Mouse (Mus musculus) left cerebral cortex, adult 11 months (tissue): ENCODE data around the gene Pigu.

Source experiments
- DNase-seq: peaks from one replicate; pipeline ENCODE4 v3.0.0; 2022; ENCODE audit warnings: low spot score

Pigu gene

DNA sequence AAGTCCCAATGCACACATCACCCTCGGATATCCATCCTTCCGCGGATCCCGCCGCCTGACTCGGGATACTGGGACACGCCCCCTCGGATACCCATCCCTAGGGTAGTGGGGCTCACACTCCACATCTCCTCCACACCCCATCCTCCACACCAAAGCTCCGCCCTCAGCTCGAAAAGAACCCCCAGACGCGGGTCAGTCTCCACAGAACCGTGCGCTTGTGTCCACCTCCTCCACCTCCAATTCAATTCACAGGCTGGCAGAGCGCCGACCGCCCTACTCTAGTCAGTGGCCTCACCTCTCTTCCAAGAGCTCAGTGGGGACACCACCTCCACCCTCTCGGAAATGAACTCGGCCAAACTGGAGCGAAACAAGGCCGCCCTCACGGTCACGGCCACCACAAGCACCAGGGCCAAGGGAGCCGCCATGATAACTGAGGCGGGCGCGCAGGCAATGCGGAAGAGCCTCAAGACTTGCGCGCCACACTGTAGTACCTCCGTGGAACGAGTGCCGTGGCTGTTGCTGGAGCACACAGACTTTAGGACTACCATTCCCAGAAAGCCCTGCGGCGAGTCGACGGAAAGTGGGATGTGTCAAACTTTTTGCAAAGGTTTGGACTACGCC lies at the start of gene Pigu:
TSS of gene Pigu (minus strand) at position 460 of the 621 bp plus-strand sequence.
- peak; percentile 90 for DNase-seq

DNA sequence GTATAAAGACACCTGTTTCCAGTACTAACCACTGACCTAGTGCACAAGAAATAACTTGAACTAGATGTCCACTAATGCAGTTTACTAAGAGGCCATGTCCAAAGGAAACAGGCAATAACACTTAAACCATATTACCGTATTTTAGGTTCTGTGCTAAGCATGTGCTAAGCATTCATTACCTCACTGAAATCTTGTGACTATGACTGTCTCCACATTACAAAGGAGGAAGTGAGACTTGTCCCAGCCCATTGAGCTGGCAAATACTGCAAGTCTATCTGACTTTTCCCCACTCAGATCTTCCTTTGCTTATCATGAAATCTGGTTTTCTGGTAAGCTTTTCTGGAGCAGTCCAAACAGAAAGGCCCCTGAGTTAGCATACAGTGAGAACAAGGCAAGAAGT lies 47.4 kb upstream of the Pigu start:
- no peak for DNase-seq

DNA sequence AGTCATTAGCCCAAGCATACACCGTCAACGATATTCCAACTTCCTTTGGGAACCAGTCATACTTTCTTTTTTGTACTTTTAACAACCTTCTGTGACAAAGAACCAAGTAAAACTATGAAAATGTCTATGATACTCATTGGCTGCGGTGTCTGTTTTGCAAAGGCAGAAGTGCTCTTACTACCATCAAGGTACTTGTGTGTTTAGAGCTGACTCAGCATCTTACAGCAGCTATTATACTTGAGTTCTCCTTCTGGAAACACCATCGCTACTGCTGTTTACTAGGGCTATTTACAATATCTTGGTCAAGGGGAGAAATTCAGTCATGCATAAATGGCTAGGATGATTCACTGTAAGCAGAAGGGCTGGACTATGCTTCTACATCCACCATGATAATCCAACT lies 44.7 kb upstream of the Pigu start:
- no peak for DNase-seq

DNA sequence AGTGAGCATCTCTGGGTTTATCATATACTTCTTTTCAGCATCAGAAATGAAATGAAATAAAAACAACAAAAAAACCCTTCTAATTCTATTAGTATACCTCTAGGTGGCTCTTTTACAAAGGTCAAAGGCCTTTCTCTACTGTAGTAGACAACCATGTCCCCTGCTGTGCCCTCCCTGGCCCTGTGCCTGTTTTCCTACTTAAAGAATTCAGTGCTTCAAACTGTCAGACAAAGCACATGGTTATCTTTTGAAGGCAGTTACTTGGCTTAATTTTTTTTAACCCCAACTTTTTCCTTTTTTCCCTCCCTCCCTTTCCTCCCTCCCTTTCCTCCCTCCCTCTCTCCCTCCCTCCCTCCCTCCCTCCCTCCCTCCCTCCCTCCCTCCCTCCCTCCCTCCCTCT lies 43.0 kb upstream of the Pigu start:
- DNase-seq, result no peak

DNA sequence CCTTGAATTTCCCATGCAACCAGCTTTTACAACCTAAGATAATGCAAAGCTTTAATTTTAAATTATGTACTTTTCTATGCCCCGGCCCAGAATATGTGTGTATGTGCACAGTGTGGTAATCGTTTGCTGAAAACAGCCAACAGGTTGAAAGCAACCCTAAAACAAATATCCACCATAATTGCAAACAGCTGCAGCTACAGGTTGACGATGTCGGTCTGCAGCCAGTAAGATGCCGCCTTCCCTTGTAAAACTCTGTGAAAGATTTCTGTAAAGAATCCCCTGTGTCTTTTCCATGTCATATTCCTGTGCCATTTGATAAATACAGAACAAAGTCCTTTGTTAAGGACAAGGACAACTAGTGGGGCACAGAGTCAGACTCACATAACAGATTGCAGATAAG lies 37.4 kb upstream of the Pigu start:
- DNase-seq, result no peak

DNA sequence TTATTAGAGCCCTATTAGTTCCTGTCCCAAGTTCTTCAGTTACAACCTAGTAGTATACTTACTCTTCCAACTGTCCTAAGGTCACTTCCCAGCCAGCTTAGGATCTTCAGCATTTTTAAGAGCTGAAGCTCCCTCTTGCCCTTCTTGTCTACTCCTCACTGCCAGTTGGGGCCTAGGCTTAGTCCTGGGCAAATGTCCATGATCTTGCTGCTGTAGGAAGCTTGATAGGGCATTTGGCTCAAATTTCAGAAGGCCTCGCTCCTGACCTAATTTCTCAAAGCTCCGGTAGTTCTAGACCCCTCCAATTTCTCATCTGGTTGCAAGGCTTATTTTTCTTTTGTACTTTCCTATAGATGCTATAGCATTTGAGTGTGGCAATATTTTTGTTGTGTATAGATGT lies 31.3 kb upstream of the Pigu start:
- DNase-seq, result no peak

DNA sequence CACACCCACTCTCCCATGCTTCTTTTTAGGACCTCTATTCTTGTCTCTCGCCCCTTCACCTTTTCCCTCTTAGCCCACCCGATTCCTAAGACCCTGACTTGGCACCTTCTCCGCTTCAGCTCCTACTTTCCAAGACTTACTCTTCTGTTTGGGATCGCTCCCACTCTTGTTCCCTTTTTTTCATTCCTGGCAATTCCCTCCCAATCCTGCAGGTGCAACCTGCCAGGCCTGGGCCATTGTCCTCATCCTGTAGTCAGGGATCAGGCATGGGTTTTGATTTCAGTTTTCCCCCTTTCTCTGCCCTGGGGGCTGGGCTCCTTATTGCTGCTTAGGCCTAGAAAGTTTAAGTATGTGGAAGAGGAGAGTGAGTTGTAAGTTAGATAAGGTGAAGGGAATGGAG lies 29.8 kb upstream of the Pigu start:
- DNase-seq, result no peak

DNA sequence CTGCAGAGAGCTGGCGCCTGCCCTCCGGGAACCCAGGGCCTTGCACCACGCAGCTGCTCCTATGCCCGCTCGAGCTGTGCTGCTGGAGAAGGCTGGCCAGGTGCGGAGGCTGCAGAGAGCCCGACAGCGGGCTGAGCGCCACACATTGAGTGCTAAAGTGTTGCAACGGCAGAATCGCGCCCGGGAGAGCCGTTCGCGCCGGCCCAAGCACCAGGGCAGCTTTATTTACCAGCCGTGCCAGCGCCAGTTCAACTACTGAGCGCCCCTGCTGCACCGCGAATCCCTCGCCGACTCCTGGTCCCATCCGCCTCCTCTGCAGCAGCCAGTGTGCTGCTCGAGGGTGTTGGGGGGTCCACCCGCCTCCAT lies 29.3 kb upstream of the Pigu start:
- DNase-seq, result no peak

DNA sequence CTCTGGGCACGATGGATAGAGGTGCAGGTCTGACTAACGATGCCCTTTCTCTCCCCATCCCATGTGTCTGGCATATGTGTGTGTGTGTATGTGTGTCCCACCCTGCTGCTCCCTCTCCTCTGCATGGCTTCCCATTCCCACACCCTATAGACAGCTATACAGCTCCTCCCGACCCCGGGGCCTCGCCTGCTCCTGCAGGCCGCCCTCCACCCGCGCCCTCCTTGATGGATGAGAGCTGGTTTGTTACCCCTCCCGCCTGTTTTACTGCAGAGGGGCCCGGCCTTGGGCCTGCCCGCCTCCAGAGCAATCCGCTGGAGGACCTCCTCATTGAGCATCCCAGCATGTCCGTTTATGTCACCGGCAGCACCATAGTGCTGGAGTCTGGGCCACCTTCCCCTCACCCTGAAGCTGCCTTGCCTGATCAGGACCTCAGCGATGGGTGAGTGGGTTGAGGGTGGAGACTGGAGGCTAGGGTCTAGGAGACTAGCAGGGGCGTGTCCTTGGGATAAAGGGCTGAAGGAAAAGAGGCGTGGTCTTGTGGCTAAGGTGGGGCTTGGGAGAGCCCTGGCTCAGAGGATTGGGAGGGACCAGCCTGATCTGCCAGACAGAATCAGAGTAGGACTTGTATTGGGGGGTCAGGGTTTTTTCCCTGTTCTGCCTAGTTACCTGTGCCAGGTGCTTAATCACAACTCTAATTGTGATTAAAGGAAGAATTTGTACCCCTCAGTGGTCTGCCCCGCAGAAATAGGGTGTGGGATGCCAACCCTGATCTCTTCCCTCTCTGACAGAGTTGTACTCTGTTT lies 28.7 kb upstream of the Pigu start:
- DNase-seq, result no peak

DNA sequence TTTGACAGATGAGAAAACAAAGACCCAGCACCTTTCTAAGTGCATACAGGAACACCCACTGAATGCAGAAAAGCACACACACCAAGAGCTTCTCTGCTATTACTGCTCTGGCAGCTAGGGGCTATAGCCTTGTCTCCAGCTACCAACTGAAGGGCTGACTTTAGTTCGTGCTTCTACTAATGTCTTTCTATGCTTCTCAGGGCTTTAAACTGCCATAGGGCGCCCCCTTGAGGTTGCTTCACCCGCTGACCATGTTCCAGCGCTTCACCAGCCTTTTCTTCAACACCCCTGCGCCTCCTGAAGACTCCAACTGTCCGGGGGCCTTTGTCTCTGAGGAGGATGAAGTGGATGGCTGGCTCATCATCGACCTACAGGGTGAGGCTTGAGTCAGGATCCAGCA lies 27.9 kb upstream of the Pigu start:
- peak; percentile 80 for DNase-seq

DNA sequence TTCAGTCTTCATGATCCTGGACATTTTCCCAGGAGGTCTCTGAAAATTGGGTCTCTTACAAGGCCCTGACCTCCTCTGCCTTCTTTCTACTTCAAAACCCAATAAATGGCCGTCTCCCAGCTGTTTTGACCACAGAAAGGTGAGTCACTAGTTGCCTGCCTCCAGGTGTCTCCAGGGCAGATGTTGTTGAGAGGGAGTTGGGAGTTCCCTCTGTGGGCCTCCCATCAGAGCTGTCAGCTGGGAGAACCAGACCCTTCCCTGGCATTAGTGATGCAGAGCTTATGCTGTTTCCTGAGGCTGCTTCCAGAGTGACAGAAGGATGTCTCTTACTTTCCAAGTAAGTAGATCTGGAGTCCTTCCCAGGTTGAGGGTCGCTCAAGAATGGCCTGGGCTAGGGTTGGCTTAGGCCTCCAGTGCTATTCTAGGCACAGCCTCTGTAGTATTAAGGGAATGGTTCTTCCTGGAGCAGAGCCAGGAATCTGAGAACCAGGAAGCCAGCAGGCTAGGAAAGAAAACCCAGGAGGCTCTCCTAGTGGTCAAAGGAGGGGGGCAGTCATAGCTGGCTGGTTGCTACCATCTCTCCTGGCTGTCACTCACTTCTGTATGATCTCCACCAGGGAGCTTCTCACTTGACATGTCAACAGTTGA lies 25.7 kb upstream of the Pigu start:
- DNase-seq, result no peak

DNA sequence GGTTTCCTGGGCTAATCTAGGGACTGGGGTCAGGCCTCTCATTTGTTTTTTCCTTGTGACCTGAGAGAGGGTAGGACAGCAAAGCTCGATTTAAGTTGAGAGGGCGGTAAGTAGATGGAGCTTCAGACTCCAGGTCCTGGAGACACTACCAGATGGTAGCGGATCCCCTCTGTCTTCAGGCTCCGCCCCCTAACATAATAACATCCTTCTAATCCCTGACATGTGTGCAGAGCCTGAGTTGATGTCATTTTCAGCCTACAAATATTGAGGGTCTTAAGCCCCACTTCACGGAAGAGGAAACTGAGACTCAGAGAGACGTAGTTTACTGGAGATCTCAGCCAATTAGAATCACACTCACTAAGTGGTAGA lies 25.1 kb upstream of the Pigu start:
- no peak for DNase-seq

DNA sequence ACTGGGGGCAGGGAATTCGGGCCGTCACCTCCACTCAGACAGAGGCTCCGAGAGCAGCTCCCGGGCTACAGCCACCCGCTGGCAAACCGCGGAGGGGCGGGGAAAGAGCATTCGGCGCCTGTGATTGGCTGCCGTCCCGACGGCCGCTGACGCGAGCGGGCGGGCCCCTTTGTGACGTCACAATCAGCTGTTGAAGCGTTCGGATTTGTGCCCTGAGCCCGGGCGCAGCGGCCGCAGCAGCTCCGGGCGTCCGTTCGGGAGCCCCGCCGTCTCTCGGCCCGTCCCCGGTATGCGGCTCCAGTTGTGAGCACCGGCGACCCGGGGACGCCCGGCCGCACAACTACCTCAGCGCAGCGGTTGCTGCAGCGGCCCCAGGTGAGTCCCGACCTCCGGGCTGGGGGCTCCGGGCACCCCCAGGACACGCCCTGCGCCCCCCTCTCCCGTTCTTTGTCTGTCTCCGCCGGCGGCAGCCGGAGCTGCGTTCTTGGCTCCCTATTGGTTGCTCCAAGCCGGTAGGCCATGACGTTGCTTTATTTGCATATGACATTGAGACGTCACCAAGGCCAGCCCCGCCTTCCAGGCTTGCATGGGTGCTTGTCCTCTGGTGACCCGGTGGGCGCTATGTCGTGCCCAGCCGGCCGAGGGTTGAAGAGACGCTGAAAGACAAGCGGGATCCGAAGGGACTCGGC lies 24.6 kb upstream of the Pigu start:
- peak; percentile 95 for DNase-seq

DNA sequence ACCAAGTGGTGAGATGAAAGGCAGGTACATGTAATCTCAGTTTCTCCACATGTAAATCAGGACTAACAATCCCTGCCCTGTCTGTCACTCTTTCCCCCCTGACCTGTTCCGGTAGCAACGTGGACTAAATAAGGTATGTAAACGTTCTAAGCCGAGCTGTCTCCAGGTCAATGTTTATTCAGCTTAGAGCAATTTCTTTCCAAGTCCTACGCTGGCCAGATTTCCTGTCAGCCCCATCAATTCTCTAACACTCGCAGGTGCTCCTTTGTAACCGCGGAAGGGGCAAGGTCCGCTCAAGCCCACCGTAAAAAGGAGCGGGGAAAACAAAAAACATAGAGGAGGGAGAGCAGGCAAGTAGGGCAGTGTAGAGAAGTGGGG lies 23.8 kb upstream of the Pigu start:
- DNase-seq, result no peak

DNA sequence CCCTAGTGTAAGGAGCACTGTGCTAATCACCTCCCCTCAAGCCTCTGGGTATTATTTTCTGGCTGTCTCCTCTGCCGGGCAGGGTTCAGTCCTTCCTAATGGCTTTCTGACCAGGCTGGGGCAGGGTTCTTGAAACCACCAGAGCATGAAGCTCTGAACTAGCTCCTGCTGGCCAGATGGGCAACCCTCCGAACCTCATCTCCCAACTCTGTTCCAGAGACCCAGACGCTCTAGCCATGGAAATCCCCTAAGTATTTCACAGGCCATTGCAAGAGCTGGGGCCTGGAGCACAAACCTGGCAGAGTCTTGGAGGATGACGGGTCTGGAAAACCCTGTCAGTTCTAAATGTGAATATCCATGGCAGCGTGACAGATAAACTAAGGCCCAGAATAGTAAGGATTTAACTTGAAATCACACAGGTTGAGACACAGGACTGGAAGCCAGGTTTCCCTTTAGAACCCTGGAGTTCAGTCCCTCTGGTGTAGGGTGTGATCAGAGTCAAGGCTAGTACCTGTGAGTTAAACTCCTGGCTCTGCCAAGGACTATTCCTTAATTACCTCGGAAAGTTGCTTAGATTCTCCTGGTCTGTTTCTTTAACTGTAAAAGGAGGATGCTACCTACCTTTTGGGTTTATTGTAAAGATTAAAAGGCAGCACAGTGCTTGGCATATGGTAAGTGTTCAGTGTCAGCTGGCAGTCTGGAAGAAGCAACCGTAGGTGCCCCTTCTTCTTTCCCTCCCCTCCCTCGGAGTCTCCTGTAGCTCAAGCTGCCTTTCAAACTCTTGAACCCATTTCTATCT lies 23.2 kb upstream of the Pigu start, which contains the start of gene Trp53inp2:
TSS of gene Trp53inp2 (plus strand) at position 799 of the 799 bp plus-strand sequence.
- no peak for DNase-seq

DNA sequence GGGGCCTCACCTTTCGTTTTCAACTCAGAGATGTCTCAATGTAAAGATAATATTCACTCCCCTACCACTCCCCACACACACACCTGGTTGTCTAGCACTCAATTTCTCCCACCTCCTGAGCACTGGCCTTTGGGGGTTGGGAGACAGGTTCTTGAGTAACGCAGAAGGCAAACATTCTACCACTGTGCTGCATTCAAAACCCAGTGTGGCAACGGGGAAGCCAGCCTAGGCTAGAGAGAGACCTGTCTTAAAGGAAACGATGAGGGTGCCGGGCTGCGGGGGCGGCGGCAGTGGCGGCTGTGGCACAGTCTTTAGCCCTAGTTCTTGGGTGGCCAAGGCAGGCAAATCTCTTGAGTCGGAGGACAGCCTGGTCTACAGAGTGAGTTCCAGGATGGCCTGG lies 19.0 kb upstream of the Pigu start:
- DNase-seq, result no peak

DNA sequence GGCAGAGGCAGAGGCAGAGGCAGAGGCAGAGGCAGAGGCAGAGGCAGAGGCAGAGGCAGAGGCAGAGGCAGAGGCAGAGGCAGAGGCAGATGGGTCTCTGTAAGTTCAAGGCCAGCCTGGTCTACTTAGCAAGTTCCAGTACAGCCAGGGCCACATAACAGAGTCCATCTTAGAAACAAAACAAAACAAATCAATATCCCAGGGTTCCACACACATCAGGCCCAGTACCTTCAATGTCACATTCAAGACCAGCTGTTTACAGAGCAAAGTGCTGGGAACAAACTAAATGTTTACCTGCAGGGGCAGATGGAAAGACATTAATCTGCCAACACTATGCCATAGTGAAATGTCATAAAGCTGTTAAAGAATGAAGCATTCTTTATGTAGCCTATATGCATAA lies 17.3 kb upstream of the Pigu start:
- no peak for DNase-seq

DNA sequence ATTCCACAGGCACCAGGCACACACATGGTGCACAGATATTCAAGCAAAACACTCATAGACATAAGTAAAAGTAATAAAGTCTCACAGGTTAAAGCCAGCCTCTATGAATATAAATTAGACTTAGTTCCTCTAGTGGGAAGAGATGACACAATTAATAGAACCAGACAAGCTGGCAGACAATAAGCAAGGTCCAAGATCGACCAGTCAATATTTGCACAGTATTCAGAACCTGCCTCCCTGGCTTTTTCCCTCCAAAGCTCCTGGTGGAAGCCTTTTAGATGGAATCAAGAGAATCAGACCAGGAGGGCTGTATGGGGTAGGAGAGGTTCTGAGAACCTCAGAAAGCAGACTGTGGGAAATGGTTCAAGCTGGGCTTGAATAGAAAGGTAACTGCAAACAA lies 16.7 kb upstream of the Pigu start:
- no peak for DNase-seq

DNA sequence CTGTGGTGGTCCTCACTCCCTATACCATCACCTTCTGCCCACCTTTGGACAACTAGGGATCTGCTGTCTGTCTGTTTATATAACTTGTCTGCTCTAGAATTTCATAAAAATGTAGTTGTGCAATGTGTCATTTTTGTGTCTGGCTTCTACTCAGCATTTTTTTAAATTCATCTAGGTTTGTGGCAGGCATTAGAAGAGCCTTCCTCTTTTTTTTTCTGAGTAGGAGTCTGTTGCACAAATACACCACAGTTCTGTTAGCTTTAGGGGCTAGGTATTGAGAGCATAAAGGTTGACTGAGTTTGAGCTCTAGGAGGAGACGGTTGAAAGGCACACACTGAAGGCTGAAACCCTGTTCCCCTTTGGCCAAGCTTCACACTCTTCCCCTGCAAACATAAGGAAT lies 16.1 kb upstream of the Pigu start:
- DNase-seq, result no peak

DNA sequence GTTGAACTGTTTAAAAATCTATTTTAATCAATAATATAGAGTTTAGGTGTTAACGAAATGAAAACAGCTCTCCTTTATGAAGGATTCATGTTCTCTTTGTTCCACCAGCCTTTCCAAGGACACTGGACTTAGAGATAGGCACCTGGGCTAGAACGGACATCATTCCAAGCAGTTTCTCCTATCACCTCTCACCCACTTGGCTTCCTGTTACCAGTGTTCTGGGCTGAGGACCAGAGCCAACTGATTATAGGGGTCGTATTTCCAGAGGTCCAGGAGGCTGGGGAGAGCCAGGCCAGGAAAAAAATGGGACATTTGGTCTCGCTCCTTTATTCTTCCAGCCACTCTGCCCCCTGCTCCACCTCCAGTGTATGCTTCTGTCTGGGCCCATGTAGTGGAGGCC lies 15.2 kb upstream of the Pigu start:
- no peak for DNase-seq

DNA sequence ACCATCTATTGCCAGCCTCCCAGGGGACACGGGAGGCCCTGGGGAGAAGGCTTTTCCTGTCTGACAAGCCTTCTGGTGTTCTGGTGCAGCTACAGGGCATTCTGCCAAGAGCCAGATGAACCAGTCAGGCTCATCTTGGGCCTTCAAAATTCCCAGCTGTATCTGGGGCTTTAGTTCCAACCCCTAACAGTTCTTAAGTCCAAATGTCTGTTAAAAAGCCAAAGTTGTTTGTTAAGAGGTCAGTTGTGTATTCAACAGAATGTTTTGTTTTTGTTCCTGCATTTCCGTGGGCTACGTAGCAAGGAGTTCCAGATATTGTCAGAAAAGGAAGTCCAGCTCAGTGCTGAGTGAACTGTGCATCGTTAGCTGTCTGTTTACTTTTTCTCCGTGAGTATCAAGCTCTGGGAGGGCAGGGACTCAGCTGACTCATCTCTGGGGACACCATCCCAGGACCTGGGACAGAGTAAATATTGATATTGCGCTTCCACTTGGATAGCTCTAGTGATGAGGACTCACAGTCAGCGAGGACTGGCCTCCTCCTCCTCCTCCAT lies 12.2 kb upstream of the Pigu start:
- DNase-seq, result no peak
